Mouse (Mus musculus) stomach, embryonic 16.5 days (tissue): Measurements from ENCODE around the gene Cmc2. TPM values are rescaled to one million over a fixed set of nuclear protein-coding genes. Genes with fewer than 3 reads are reported as not detected.

Experiments used
- ATAC-seq: fragments of 200-750 bp; cut with Nextera tagmentation; 2 replicates; pipeline ENCODE4 v1.8.0; 2017; ENCODE audit warnings: moderate number of reproducible peaks, moderate TSS enrichment; ENCODE audit not compliant: insufficient read depth, low FRiP score
- H3K27ac ChIP-seq: fragments of 300-500 bp; sonication (generic); 2 replicates; pipeline ENCODE4 v1.5.1; 2014; ENCODE audit warnings: low read length
- H3K27me3 ChIP-seq: fragments of 300-500 bp; sonication (generic); 2 replicates; pipeline ENCODE4 v1.6.1; 2014; ENCODE audit warnings: low read length, control low read depth, mixed read lengths; ENCODE audit not compliant: control insufficient read depth, insufficient read depth
- H3K36me3 ChIP-seq: fragments of 300-500 bp; sonication (generic); 2 replicates; pipeline ENCODE4 v1.6.1; 2014; ENCODE audit warnings: low read length; ENCODE audit not compliant: control insufficient read depth, insufficient read depth
- H3K4me1 ChIP-seq: fragments of 300-500 bp; sonication (generic); 2 replicates; pipeline ENCODE4 v1.6.1; 2014; ENCODE audit warnings: low read length, control low read depth, mixed read lengths; ENCODE audit not compliant: control insufficient read depth, insufficient read depth
- H3K4me2 ChIP-seq: fragments of 300-500 bp; sonication (generic); 2 replicates; pipeline ENCODE4 v1.6.1; 2014; ENCODE audit warnings: low read depth, low read length, mixed read lengths
- H3K4me3 ChIP-seq: fragments of 300-500 bp; sonication (generic); replicated peaks from 2 replicates; pipeline ENCODE4 v1.5.1; 2014; ENCODE audit warnings: mild to moderate bottlenecking, low read length
- H3K9ac ChIP-seq: fragments of 300-500 bp; sonication (generic); 2 replicates; pipeline ENCODE4 v1.6.1; 2014; ENCODE audit warnings: low read length
- H3K9me3 ChIP-seq: fragments of 300-500 bp; sonication (generic); replicated peaks from 2 replicates; pipeline ENCODE4 v1.6.1; 2016; ENCODE audit warnings: low read length, control low read depth; ENCODE audit not compliant: control insufficient read depth
- WGBS: fragments of 180-500 bp; shearing (Covaris S2); extraction: QIAGEN DNeasy Blood & Tissue Kit; methylation state at CpG from one replicate; pipeline ENCODE4 v1.1.7; 2014; 5-methylcytosine and 5-hydroxymethylcytosine counted together
- polyA plus RNA-seq: library from polyadenylated mRNA; unstranded; fragments of >200 nt; fragmentation: Nextera tagmentation; extraction: Ambion mirVana; gene quantifications from 2 replicates; pipeline ENCODE4 v1.2.1, GENCODE M21; 2015

The Cmc2 gene
- polyA plus RNA-seq, 1 experiment from 2014 or later = 72.0 TPM

- no peak overlapping the region for H3K4me3 ChIP-seq
- H3K9ac ChIP-seq = no peak overlapping the region
- 0 out of 2 replicates have a peak, but pooled peaks cover 3% of the 10 kb centered on the region for H3K36me3 ChIP-seq
- no peaks in the 10 kb centered on the region for H3K27me3 ChIP-seq
- H3K27ac ChIP-seq = no peak overlapping the region
- 0 out of 2 replicates have a peak, but pooled peaks cover 4% of the 10 kb centered on the region for H3K9me3 ChIP-seq
- no peak overlapping the region for H3K4me2 ChIP-seq
- H3K4me1 ChIP-seq = no peaks in the 10 kb centered on the region
- 71% methylated on average over 9 of the region's 9 CpGs for WGBS
- no peak for ATAC-seq
These were observed 28.6 kb downstream of the Cmc2 start for GRCm38 (mm10) chr8:116892636-116893035.

DNA sequence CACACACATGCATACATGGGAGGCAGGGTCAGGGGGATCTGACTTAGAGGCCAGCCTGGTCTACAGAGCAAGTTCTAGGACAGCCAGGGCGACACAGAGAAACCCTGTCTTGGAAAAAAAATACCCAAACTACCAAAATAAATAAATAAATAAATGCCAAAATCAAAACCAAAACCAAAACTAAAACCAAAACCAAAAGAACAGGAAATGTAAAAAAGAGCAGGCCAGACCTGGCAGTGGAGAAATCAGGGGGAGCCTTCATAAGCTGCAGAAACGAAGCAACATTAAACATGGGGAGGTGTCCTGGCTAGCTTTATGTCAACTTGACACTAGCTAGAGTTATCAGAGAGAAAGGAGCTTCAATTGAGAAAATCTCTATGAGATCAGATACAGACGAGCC is 29.1 kb downstream of the Cmc2 start:
- WGBS = 84% methylated on average over 3 of the region's 3 CpGs

GRCm38 (mm10) chr8:116891446-116891845 is 29.8 kb downstream of the Cmc2 start:
- no peak overlapping the region for H3K4me2 ChIP-seq
- H3K36me3 ChIP-seq = 0 out of 2 replicates have a peak, but pooled peaks cover 3% of the 10 kb centered on the region
- 90% methylated on average over 5 of the region's 5 CpGs for WGBS
- no peak overlapping the region for H3K4me3 ChIP-seq
- no peaks in the 10 kb centered on the region for H3K27me3 ChIP-seq
- no peak overlapping the region for H3K9ac ChIP-seq
- no peak overlapping the region for H3K27ac ChIP-seq
- 0 out of 2 replicates have a peak, but pooled peaks cover 4% of the 10 kb centered on the region for H3K9me3 ChIP-seq
- no peaks in the 10 kb centered on the region for H3K4me1 ChIP-seq
- ATAC-seq = no peak

More for the DNA sequence above, 29.1 kb downstream of the Cmc2 start:
- no peak overlapping the region for H3K4me2 ChIP-seq
- no peak for ATAC-seq
- no peaks in the 10 kb centered on the region for H3K4me1 ChIP-seq
- 0 out of 2 replicates have a peak, but pooled peaks cover 3% of the 10 kb centered on the region for H3K36me3 ChIP-seq
- H3K9me3 ChIP-seq = 0 out of 2 replicates have a peak, but pooled peaks cover 4% of the 10 kb centered on the region
- H3K27me3 ChIP-seq = no peaks in the 10 kb centered on the region
- H3K4me3 ChIP-seq = no peak overlapping the region
- no peak overlapping the region for H3K9ac ChIP-seq
- H3K27ac ChIP-seq = no peak overlapping the region

GRCm38 (mm10) chr8:116887813-116888212 is 33.4 kb downstream of the Cmc2 start:
- Histone ChIP-seq H3K4me1 (no peaks in the 10 kb centered on the region), H3K4me2 (no peak overlapping the region), H3K9me3 (0 out of 2 replicates have a peak, but pooled peaks cover 3% of the 10 kb centered on the region), H3K36me3 (no peaks in the 10 kb centered on the region), H3K4me3 (no peak overlapping the region), H3K27me3 (no peaks in the 10 kb centered on the region), H3K9ac (no peak overlapping the region), H3K27ac (no peak overlapping the region)
- ATAC-seq = no peak
- WGBS = 63% methylated on average over 4 of the region's 4 CpGs

- WGBS = 86% methylated on average over 8 of the region's 8 CpGs
- no peaks in the 10 kb centered on the region for H3K4me1 ChIP-seq
- H3K4me2 ChIP-seq = no peak overlapping the region
- no peak overlapping the region for H3K4me3 ChIP-seq
- no peak overlapping the region for H3K27ac ChIP-seq
- no peaks in the 10 kb centered on the region for H3K27me3 ChIP-seq
- peaks cover 3% of the 10 kb centered on the region; the same call in 1 of the 2 replicates for H3K9me3 ChIP-seq
- H3K9ac ChIP-seq = no peak overlapping the region
- ATAC-seq = no peak
- H3K36me3 ChIP-seq = no peaks in the 10 kb centered on the region
These were observed 39.9 kb downstream of the Cmc2 start for GRCm38 (mm10) chr8:116881396-116881795.

DNA sequence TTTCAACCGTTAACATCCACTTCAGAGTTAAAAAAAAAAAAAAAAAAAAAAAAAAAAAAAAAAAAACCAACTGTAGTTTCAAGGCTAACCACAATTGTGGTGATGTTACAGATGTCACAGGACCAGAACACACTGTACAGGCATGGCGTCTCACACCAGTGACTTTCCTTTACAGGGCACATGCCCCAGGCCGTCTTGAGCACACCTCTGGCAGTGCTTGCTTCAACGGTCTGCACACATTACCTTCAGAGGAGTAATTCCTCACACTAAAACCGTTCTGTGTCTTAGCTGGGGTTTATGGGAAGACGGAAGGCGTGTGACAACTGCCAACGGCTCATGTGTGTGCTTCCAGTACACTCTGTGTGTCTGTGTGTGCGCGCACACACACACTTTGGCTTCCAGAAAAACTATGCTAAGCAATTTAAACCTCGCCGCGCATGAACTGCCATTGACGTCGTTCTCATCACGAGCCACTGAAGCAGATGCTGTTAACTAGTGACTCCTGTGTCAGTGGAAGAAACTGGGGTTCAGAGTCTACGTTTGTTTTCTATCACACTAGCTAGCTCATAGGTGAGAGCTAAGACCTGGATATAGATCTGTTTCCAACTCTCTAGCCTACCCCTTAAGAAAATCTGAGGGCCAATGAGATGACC is 45.3 kb downstream of the Cmc2 start:
- Histone ChIP-seq H3K4me1 (no peaks in the 10 kb centered on the region), H3K27ac (no peak overlapping the region), H3K9ac (no peak overlapping the region), H3K27me3 (no peaks in the 10 kb centered on the region), H3K4me3 (no peak overlapping the region), H3K4me2 (no peak overlapping the region), H3K36me3 (no peaks in the 10 kb centered on the region), H3K9me3 (no peaks in the 10 kb centered on the region; the same call in 1 of the 2 replicates)
- ATAC-seq = no peak
- WGBS = 85% methylated on average over 17 of the region's 17 CpGs

DNA sequence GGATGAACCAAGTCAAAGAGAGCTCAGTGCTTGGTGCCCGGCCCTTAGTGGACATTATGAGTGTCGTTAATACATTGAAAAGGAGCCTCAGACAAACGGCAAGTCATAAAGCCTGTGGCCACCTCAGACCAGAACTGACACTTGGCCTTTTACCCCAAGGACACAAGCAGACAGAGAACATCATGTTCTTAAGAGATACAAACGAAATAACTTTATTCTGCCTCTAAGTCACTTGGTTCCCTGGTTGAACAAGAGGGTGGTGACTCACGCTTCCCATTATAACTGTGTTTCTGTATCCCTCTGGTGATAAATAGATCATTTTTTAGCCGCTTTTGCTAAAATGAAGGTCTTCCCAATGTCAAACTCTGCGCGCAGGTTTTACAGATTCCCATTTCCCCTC is 47.3 kb downstream of the Cmc2 start:
- no peak overlapping the region for H3K4me3 ChIP-seq
- no peaks in the 10 kb centered on the region for H3K27me3 ChIP-seq
- no peaks in the 10 kb centered on the region for H3K36me3 ChIP-seq
- no peaks in the 10 kb centered on the region for H3K4me1 ChIP-seq
- no peaks in the 10 kb centered on the region; the same call in 1 of the 2 replicates for H3K9me3 ChIP-seq
- H3K4me2 ChIP-seq = no peak overlapping the region
- no peak for ATAC-seq
- H3K9ac ChIP-seq = no peak overlapping the region
- 80% methylated on average over 8 of the region's 8 CpGs for WGBS
- H3K27ac ChIP-seq = no peak overlapping the region

DNA sequence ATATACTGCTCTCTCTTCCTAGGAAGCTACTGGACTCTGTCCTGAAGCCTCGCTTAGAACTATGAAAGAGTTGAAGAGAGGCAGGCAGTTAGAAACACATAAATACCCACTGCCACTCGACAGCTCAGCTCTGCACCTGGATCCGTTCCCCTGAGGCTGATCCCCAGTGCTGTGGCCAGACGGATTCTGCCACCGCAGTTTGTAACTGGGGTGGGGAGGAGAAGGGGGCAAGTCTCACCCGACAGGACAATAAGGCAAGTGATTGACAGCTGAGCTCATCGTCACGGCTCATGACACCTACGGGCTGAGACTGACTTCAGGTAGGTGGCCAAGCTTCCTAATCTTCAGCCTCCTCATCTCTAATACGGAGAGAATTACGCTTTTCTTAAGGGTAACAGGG is 47.7 kb downstream of the Cmc2 start:
- 72% methylated on average over 11 of the region's 11 CpGs for WGBS
- H3K9ac ChIP-seq = no peak overlapping the region
- H3K4me1 ChIP-seq = no peaks in the 10 kb centered on the region
- no peak overlapping the region for H3K4me3 ChIP-seq
- H3K27ac ChIP-seq = no peak overlapping the region
- H3K9me3 ChIP-seq = no peaks in the 10 kb centered on the region; the same call in 1 of the 2 replicates
- no peak overlapping the region for H3K4me2 ChIP-seq
- no peak for ATAC-seq
- H3K36me3 ChIP-seq = no peaks in the 10 kb centered on the region
- H3K27me3 ChIP-seq = no peaks in the 10 kb centered on the region

- Histone ChIP-seq H3K27me3 (no peaks in the 10 kb centered on the region), H3K4me1 (no peaks in the 10 kb centered on the region), H3K9me3 (no peaks in the 10 kb centered on the region; the same call in 1 of the 2 replicates), H3K4me3 (no peak overlapping the region), H3K36me3 (no peaks in the 10 kb centered on the region), H3K4me2 (no peak overlapping the region), H3K9ac (no peak overlapping the region), H3K27ac (no peak overlapping the region)
- WGBS = 72% methylated on average over 2 of the region's 2 CpGs
- ATAC-seq = no peak
These were observed 48.4 kb downstream of the Cmc2 start for GRCm38 (mm10) chr8:116872761-116873342.
